Mouse (Mus musculus): ENCODE results near the gene Sypl. TPM values are rescaled to one million over a fixed set of nuclear protein-coding genes. Genes with fewer than 3 reads are reported as not detected.

Gene Sypl
- polyA plus RNA-seq, 1 experiment from 2014 or later = 53.3 TPM

- WGBS = 86% methylated on average over 11 of the region's 11 CpGs
- ATAC-seq (replicated peaks; ENCODE audit: low FRiP score) = no peak
Observed at GRCm38 (mm10) chr12:32929831-32930513, 23.7 kb upstream of the Sypl start.

GRCm38 (mm10) chr12:32930566-32930965, 23.1 kb upstream of the Sypl start:
- H3K9ac ChIP-seq (ENCODE audit: low read length) = no peak overlapping the region
- H3K27ac ChIP-seq (ENCODE audit: low read depth, low read length) = no peak overlapping the region
- no peak overlapping the region for H3K4me3 ChIP-seq (ENCODE audit: low read depth, low read length)
- no peak for ATAC-seq (replicated peaks; ENCODE audit: low FRiP score)
- H3K4me2 ChIP-seq (ENCODE audit: low read depth, low read length, severe bottlenecking) = no peak overlapping the region
- WGBS = 90% methylated on average over 7 of the region's 7 CpGs
- peaks cover 3% of the 10 kb centered on the region; the same call in 1 of the 2 replicates for H3K4me1 ChIP-seq (replicated peaks; ENCODE audit: control insufficient read depth, insufficient read depth, low read length)
- no peak for DNase-seq (ENCODE audit: low spot score)
- H3K36me3 ChIP-seq (ENCODE audit: control insufficient read depth, insufficient read depth, low read length) = no peaks in the 10 kb centered on the region
- no peaks in the 10 kb centered on the region for H3K27me3 ChIP-seq (ENCODE audit: control insufficient read depth, insufficient read depth, low read length)
- no peaks in the 10 kb centered on the region for H3K9me3 ChIP-seq (ENCODE audit: control insufficient read depth, low read length)

More at GRCm38 (mm10) chr12:32929831-32930513, 23.7 kb upstream of the Sypl start:
- Histone ChIP-seq H3K4me3 (ENCODE audit: low read depth, low read length) (no peak overlapping the region), H3K4me2 (ENCODE audit: low read depth, low read length, severe bottlenecking) (no peak overlapping the region), H3K4me1 (replicated peaks; ENCODE audit: control insufficient read depth, insufficient read depth, low read length) (peaks cover 3% of the 10 kb centered on the region; the same call in 1 of the 2 replicates), H3K9me3 (ENCODE audit: control insufficient read depth, low read length) (no peaks in the 10 kb centered on the region), H3K9ac (ENCODE audit: low read length) (no peak overlapping the region), H3K27ac (ENCODE audit: low read depth, low read length) (no peak overlapping the region), H3K36me3 (ENCODE audit: control insufficient read depth, insufficient read depth, low read length) (no peaks in the 10 kb centered on the region), H3K27me3 (ENCODE audit: control insufficient read depth, insufficient read depth, low read length) (no peaks in the 10 kb centered on the region)
- no peak for DNase-seq (ENCODE audit: low spot score)

GRCm38 (mm10) chr12:32936246-32936946, 17.3 kb upstream of the Sypl start:
- Histone ChIP-seq H3K4me2 (ENCODE audit: low read depth, low read length, severe bottlenecking) (no peak overlapping the region), H3K27me3 (ENCODE audit: control insufficient read depth, insufficient read depth, low read length) (no peaks in the 10 kb centered on the region), H3K36me3 (ENCODE audit: control insufficient read depth, insufficient read depth, low read length) (no peaks in the 10 kb centered on the region), H3K4me3 (ENCODE audit: low read depth, low read length) (no peak overlapping the region), H3K27ac (ENCODE audit: low read depth, low read length) (no peak overlapping the region), H3K9ac (ENCODE audit: low read length) (no peak overlapping the region), H3K9me3 (ENCODE audit: control insufficient read depth, low read length) (no peaks in the 10 kb centered on the region), H3K4me1 (replicated peaks; ENCODE audit: control insufficient read depth, insufficient read depth, low read length) (no peaks in the 10 kb centered on the region)
- DNase-seq (ENCODE audit: low spot score) (no peak), ATAC-seq (replicated peaks; ENCODE audit: low FRiP score) (no peak)
- WGBS = 83% methylated on average over 4 of the region's 4 CpGs

- ATAC-seq (replicated peaks; ENCODE audit: low FRiP score) (no peak), DNase-seq (ENCODE audit: low spot score) (no peak)
- no peak overlapping the region for H3K4me3 ChIP-seq (ENCODE audit: low read depth, low read length)
- no peak overlapping the region for H3K27ac ChIP-seq (ENCODE audit: low read depth, low read length)
- WGBS = 90% methylated on average over 4 of the region's 4 CpGs
- H3K27me3 ChIP-seq (ENCODE audit: control insufficient read depth, insufficient read depth, low read length) = no peaks in the 10 kb centered on the region
- no peak overlapping the region for H3K4me2 ChIP-seq (ENCODE audit: low read depth, low read length, severe bottlenecking)
- H3K36me3 ChIP-seq (ENCODE audit: control insufficient read depth, insufficient read depth, low read length) = no peaks in the 10 kb centered on the region
- H3K9ac ChIP-seq (ENCODE audit: low read length) = no peak overlapping the region
- no peaks in the 10 kb centered on the region for H3K9me3 ChIP-seq (ENCODE audit: control insufficient read depth, low read length)
- H3K4me1 ChIP-seq (replicated peaks; ENCODE audit: control insufficient read depth, insufficient read depth, low read length) = no peaks in the 10 kb centered on the region
Observed at GRCm38 (mm10) chr12:32941141-32941540, 12.6 kb upstream of the Sypl start.

- ATAC-seq (replicated peaks; ENCODE audit: low FRiP score) (no peak), DNase-seq (ENCODE audit: low spot score) (no peak)
- 69% methylated on average over 4 of the region's 4 CpGs for WGBS
- Histone ChIP-seq H3K4me1 (replicated peaks; ENCODE audit: control insufficient read depth, insufficient read depth, low read length) (no peaks in the 10 kb centered on the region), H3K36me3 (ENCODE audit: control insufficient read depth, insufficient read depth, low read length) (no peaks in the 10 kb centered on the region), H3K27ac (ENCODE audit: low read depth, low read length) (no peak overlapping the region), H3K9me3 (ENCODE audit: control insufficient read depth, low read length) (no peaks in the 10 kb centered on the region), H3K9ac (ENCODE audit: low read length) (no peak overlapping the region), H3K4me3 (ENCODE audit: low read depth, low read length) (no peak overlapping the region), H3K4me2 (ENCODE audit: low read depth, low read length, severe bottlenecking) (no peak overlapping the region), H3K27me3 (ENCODE audit: control insufficient read depth, insufficient read depth, low read length) (no peaks in the 10 kb centered on the region)
Observed at GRCm38 (mm10) chr12:32943347-32943746, 10.3 kb upstream of the Sypl start.

GRCm38 (mm10) chr12:32943951-32944350, 9.7 kb upstream of the Sypl start:
- 68% methylated on average over 3 of the region's 3 CpGs for WGBS
- no peaks in the 10 kb centered on the region for H3K4me1 ChIP-seq (replicated peaks; ENCODE audit: control insufficient read depth, insufficient read depth, low read length)
- DNase-seq (ENCODE audit: low spot score) = no peak
- no peaks in the 10 kb centered on the region for H3K9me3 ChIP-seq (ENCODE audit: control insufficient read depth, low read length)
- no peak overlapping the region for H3K27ac ChIP-seq (ENCODE audit: low read depth, low read length)
- no peaks in the 10 kb centered on the region for H3K27me3 ChIP-seq (ENCODE audit: control insufficient read depth, insufficient read depth, low read length)
- no peak overlapping the region for H3K4me2 ChIP-seq (ENCODE audit: low read depth, low read length, severe bottlenecking)
- H3K9ac ChIP-seq (ENCODE audit: low read length) = no peak overlapping the region
- H3K36me3 ChIP-seq (ENCODE audit: control insufficient read depth, insufficient read depth, low read length) = no peaks in the 10 kb centered on the region
- no peak for ATAC-seq (replicated peaks; ENCODE audit: low FRiP score)
- H3K4me3 ChIP-seq (ENCODE audit: low read depth, low read length) = no peak overlapping the region

- Histone ChIP-seq H3K27ac (ENCODE audit: low read depth, low read length) (no peak overlapping the region), H3K4me2 (ENCODE audit: low read depth, low read length, severe bottlenecking) (no peak overlapping the region), H3K36me3 (ENCODE audit: control insufficient read depth, insufficient read depth, low read length) (no peaks in the 10 kb centered on the region), H3K4me1 (replicated peaks; ENCODE audit: control insufficient read depth, insufficient read depth, low read length) (no peaks in the 10 kb centered on the region), H3K9me3 (ENCODE audit: control insufficient read depth, low read length) (no peaks in the 10 kb centered on the region), H3K4me3 (ENCODE audit: low read depth, low read length) (no peak overlapping the region), H3K9ac (ENCODE audit: low read length) (no peak overlapping the region), H3K27me3 (ENCODE audit: control insufficient read depth, insufficient read depth, low read length) (no peaks in the 10 kb centered on the region)
- WGBS = 80% methylated on average over 8 of the region's 8 CpGs
- no peak for DNase-seq (ENCODE audit: low spot score)
- no peak for ATAC-seq (replicated peaks; ENCODE audit: low FRiP score)
Observed at GRCm38 (mm10) chr12:32944884-32945454, 8.7 kb upstream of the Sypl start.

- Histone ChIP-seq H3K36me3 (ENCODE audit: control insufficient read depth, insufficient read depth, low read length) (no peaks in the 10 kb centered on the region), H3K9ac (ENCODE audit: low read length) (no peak overlapping the region), H3K27ac (ENCODE audit: low read depth, low read length) (no peak overlapping the region), H3K27me3 (ENCODE audit: control insufficient read depth, insufficient read depth, low read length) (no peaks in the 10 kb centered on the region), H3K4me2 (ENCODE audit: low read depth, low read length, severe bottlenecking) (no peak overlapping the region), H3K4me3 (ENCODE audit: low read depth, low read length) (no peak overlapping the region), H3K9me3 (ENCODE audit: control insufficient read depth, low read length) (no peaks in the 10 kb centered on the region), H3K4me1 (replicated peaks; ENCODE audit: control insufficient read depth, insufficient read depth, low read length) (no peaks in the 10 kb centered on the region)
- DNase-seq (ENCODE audit: low spot score) (no peak), ATAC-seq (replicated peaks; ENCODE audit: low FRiP score) (no peak)
- 81% methylated on average over 4 of the region's 4 CpGs for WGBS
Observed at GRCm38 (mm10) chr12:32946376-32946775, 7.3 kb upstream of the Sypl start.
